Mouse (Mus musculus) testis, postnatal 14 days (tissue): ENCODE data around the gene Becn1.
A peak's percentile ranks its signal among the peaks of the same experiment; 100 is the strongest.

Experiments
- DNase-seq: peaks from one replicate; pipeline ENCODE4 v3.0.0; 2021; ENCODE audit warnings: low spot score

Becn1 gene

GRCm38 (mm10) chr11:101315665-101316500, 13.8 kb upstream of the Becn1 start, which contains the start of gene Psme3:
TSS of gene Psme3 (plus strand) at chr11:101316213.
- peak; percentile 94 for DNase-seq

GRCm38 (mm10) chr11:101315082-101315650, 13.1 kb upstream of the Becn1 start:
- no peak for DNase-seq

- no peak for DNase-seq
These were observed 12.5 kb upstream of the Becn1 start for GRCm38 (mm10) chr11:101314567-101314966.

- no peak for DNase-seq
These were observed 10.1 kb upstream of the Becn1 start for GRCm38 (mm10) chr11:101312150-101312549.

- DNase-seq: no peak
These were observed 9.0 kb upstream of the Becn1 start for GRCm38 (mm10) chr11:101311083-101311482.

GRCm38 (mm10) chr11:101307744-101308143, 5.7 kb upstream of the Becn1 start:
- DNase-seq: no peak

- DNase-seq: no peak
These were observed 635 bp downstream of the Becn1 start for GRCm38 (mm10) chr11:101301299-101302003.

- no peak for DNase-seq
These were observed 1.2 kb downstream of the Becn1 start for GRCm38 (mm10) chr11:101300881-101301280.

GRCm38 (mm10) chr11:101295191-101295590, 6.9 kb downstream of the Becn1 start:
- DNase-seq: no peak

GRCm38 (mm10) chr11:101291231-101291630, 10.9 kb downstream of the Becn1 start:
- no peak for DNase-seq

- DNase-seq: no peak
These were observed 14.8 kb downstream of the Becn1 start for GRCm38 (mm10) chr11:101287306-101287705.

GRCm38 (mm10) chr11:101283805-101284204, 18.3 kb downstream of the Becn1 start:
- DNase-seq: no peak

- no peak for DNase-seq
These were observed 19.2 kb downstream of the Becn1 start for GRCm38 (mm10) chr11:101282896-101283295.

GRCm38 (mm10) chr11:101280837-101281236, 21.2 kb downstream of the Becn1 start:
- DNase-seq: no peak

GRCm38 (mm10) chr11:101279193-101279569, 22.9 kb downstream of the Becn1 start:
- DNase-seq: peak; percentile 46

- peak; percentile 92 for DNase-seq
These were observed 23.6 kb downstream of the Becn1 start, which contains the start of the genes Cntd1 and Coa3 for GRCm38 (mm10) chr11:101278223-101279192. TSS of gene Cntd1 (plus strand) at chr11:101279012. TSS of gene Coa3 (minus strand) at chr11:101279114.

GRCm38 (mm10) chr11:101277381-101278222, 24.5 kb downstream of the Becn1 start:
- DNase-seq: no peak

GRCm38 (mm10) chr11:101276319-101277070, 25.6 kb downstream of the Becn1 start:
- no peak for DNase-seq

GRCm38 (mm10) chr11:101275309-101275708, 26.8 kb downstream of the Becn1 start:
- no peak for DNase-seq

GRCm38 (mm10) chr11:101272446-101272845, 29.6 kb downstream of the Becn1 start:
- DNase-seq: no peak
